Mouse (Mus musculus) kidney, embryonic 15.5 days (tissue): Measurements from ENCODE around the gene Pdzd2. TPM values are rescaled to one million over a fixed set of nuclear protein-coding genes. Genes with fewer than 3 reads are reported as not detected.
A peak's percentile ranks its signal among the peaks of the same experiment; 100 is the strongest.

Experiments used
- ATAC-seq: fragments of 200-750 bp; cut with Nextera tagmentation; replicated peaks from 2 replicates; pipeline ENCODE4 v1.8.0; 2017; ENCODE audit warnings: moderate TSS enrichment; ENCODE audit not compliant: low FRiP score
- H3K27ac ChIP-seq: fragments of 300-500 bp; sonication (generic); 2 replicates; pipeline ENCODE4 v1.5.1; 2015; ENCODE audit warnings: mild to moderate bottlenecking, inconsistent platforms
- H3K27me3 ChIP-seq: fragments of 300-500 bp; sonication (generic); 2 replicates; pipeline ENCODE4 v1.6.1; 2015; ENCODE audit warnings: inconsistent platforms
- H3K36me3 ChIP-seq: fragments of 300-500 bp; sonication (generic); 2 replicates; pipeline ENCODE4 v1.6.1; 2015; ENCODE audit warnings: inconsistent platforms
- H3K4me1 ChIP-seq: fragments of 300-500 bp; sonication (generic); 2 replicates; pipeline ENCODE4 v1.6.1; 2015; ENCODE audit warnings: inconsistent platforms
- H3K4me2 ChIP-seq: fragments of 300-500 bp; sonication (generic); 2 replicates; pipeline ENCODE4 v1.6.1; 2015; ENCODE audit warnings: moderate library complexity, mild to moderate bottlenecking, inconsistent platforms
- H3K4me3 ChIP-seq: fragments of 300-500 bp; sonication (generic); replicated peaks from 2 replicates; pipeline ENCODE4 v1.5.1; 2015; ENCODE audit warnings: mild to moderate bottlenecking, inconsistent platforms
- H3K9ac ChIP-seq: fragments of 300-500 bp; sonication (generic); 2 replicates; pipeline ENCODE4 v1.6.1; 2015; ENCODE audit warnings: mild to moderate bottlenecking, inconsistent platforms
- H3K9me3 ChIP-seq: fragments of 300-500 bp; sonication (generic); replicated peaks from 2 replicates; pipeline ENCODE4 v1.6.1; 2016; ENCODE audit warnings: inconsistent platforms
- WGBS: fragments of 180-500 bp; shearing (Covaris S2); methylation state at CpG from one replicate; pipeline ENCODE4 v1.1.7; 2015; ENCODE audit warnings: mixed read lengths; 5-methylcytosine and 5-hydroxymethylcytosine counted together
- polyA plus RNA-seq: library from polyadenylated mRNA; unstranded; fragments of >200 nt; fragmentation: Nextera tagmentation; extraction: Ambion mirVana; gene quantifications from 2 replicates; pipeline ENCODE4 v1.2.1, GENCODE M21; 2015

Pdzd2 gene
- 35.2 and 41.3 TPM in 2 replicates for polyA plus RNA-seq

- Histone ChIP-seq H3K9me3 (no peaks in the 10 kb centered on the region), H3K4me2 (peak within 1 kb of the TSS; percentile 90), H3K27me3 (peaks cover 39% of the 10 kb centered on the region), H3K36me3 (no peaks in the 10 kb centered on the region), H3K4me1 (peaks cover 22% of the 10 kb centered on the region), H3K27ac (0 out of 2 replicates have a peak within 1 kb of the TSS, but pooled peaks have one; percentile 66), H3K4me3 (peak within 1 kb of the TSS; percentile 70), H3K9ac (peak within 1 kb of the TSS; percentile 55)
- peak; percentile 99 for ATAC-seq
- under 1% methylated on average over 82 of the region's 83 CpGs for whole genome bisulfite sequencing
Observed at GRCm38 (mm10) chr15:12739277-12740247, at the start of gene Pdzd2. Gene Pdzd2 (minus strand): TSS chr15:12739924.

GRCm38 (mm10) chr15:12789406-12789867, 49.7 kb upstream of the Pdzd2 start:
- Histone ChIP-seq H3K4me1 (peaks cover 5% of the 10 kb centered on the region; the same call in 1 of the 2 replicates), H3K27ac (no peak overlapping the region), H3K4me2 (0 out of 2 replicates have a peak overlapping the region, but pooled peaks have one; percentile 21), H3K4me3 (no peak overlapping the region), H3K9me3 (no peaks in the 10 kb centered on the region), H3K36me3 (no peaks in the 10 kb centered on the region), H3K27me3 (no peaks in the 10 kb centered on the region), H3K9ac (no peak overlapping the region)
- 15% methylated on average over 10 of the region's 10 CpGs for WGBS
- 0 out of 2 replicates have a peak, but pooled peaks have one; percentile 54 for ATAC-seq

- ATAC-seq = no peak
- Histone ChIP-seq H3K4me2 (no peak overlapping the region), H3K36me3 (no peaks in the 10 kb centered on the region), H3K27ac (no peak overlapping the region), H3K9me3 (no peaks in the 10 kb centered on the region), H3K9ac (no peak overlapping the region), H3K4me1 (peaks cover 5% of the 10 kb centered on the region; the same call in 1 of the 2 replicates), H3K27me3 (no peaks in the 10 kb centered on the region), H3K4me3 (no peak overlapping the region)
- WGBS = 75% methylated on average over 5 of the region's 5 CpGs
Observed at GRCm38 (mm10) chr15:12788536-12788935, 48.8 kb upstream of the Pdzd2 start.

GRCm38 (mm10) chr15:12781729-12782326, 42.1 kb upstream of the Pdzd2 start:
- no peaks in the 10 kb centered on the region for H3K9me3 ChIP-seq
- no peak overlapping the region for H3K27ac ChIP-seq
- H3K36me3 ChIP-seq = no peaks in the 10 kb centered on the region
- H3K27me3 ChIP-seq = no peaks in the 10 kb centered on the region
- no peak for ATAC-seq
- no peak overlapping the region for H3K4me3 ChIP-seq
- H3K9ac ChIP-seq = no peak overlapping the region
- H3K4me1 ChIP-seq = no peaks in the 10 kb centered on the region
- no peak overlapping the region for H3K4me2 ChIP-seq
- 47% methylated on average over 15 of the region's 16 CpGs for WGBS

GRCm38 (mm10) chr15:12781296-12781695, 41.6 kb upstream of the Pdzd2 start:
- Histone ChIP-seq H3K27ac (no peak overlapping the region), H3K27me3 (no peaks in the 10 kb centered on the region), H3K4me1 (no peaks in the 10 kb centered on the region), H3K9ac (no peak overlapping the region), H3K36me3 (no peaks in the 10 kb centered on the region), H3K9me3 (no peaks in the 10 kb centered on the region), H3K4me2 (no peak overlapping the region), H3K4me3 (no peak overlapping the region)
- WGBS = 70% methylated on average over 6 of the region's 6 CpGs
- ATAC-seq = no peak

GRCm38 (mm10) chr15:12774149-12774753, 34.5 kb upstream of the Pdzd2 start:
- Histone ChIP-seq H3K4me2 (no peak overlapping the region), H3K27ac (no peak overlapping the region), H3K36me3 (no peaks in the 10 kb centered on the region), H3K27me3 (no peaks in the 10 kb centered on the region), H3K9me3 (0 out of 2 replicates have a peak, but pooled peaks cover 3% of the 10 kb centered on the region), H3K4me3 (no peak overlapping the region), H3K9ac (no peak overlapping the region), H3K4me1 (no peaks in the 10 kb centered on the region)
- WGBS = 74% methylated on average over 11 of the region's 11 CpGs
- ATAC-seq = no peak

- ATAC-seq = no peak
- Histone ChIP-seq H3K36me3 (no peaks in the 10 kb centered on the region), H3K27me3 (no peaks in the 10 kb centered on the region), H3K9me3 (0 out of 2 replicates have a peak, but pooled peaks cover 3% of the 10 kb centered on the region), H3K4me3 (no peak overlapping the region), H3K27ac (no peak overlapping the region), H3K9ac (no peak overlapping the region), H3K4me1 (no peaks in the 10 kb centered on the region), H3K4me2 (no peak overlapping the region)
- WGBS = 78% methylated on average over 7 of the region's 7 CpGs
Observed at GRCm38 (mm10) chr15:12770958-12771357, 31.2 kb upstream of the Pdzd2 start.

- H3K36me3 ChIP-seq = no peaks in the 10 kb centered on the region
- peaks cover 17% of the 10 kb centered on the region for H3K4me1 ChIP-seq
- H3K27me3 ChIP-seq = no peaks in the 10 kb centered on the region
- no peak overlapping the region for H3K4me2 ChIP-seq
- H3K9me3 ChIP-seq = no peaks in the 10 kb centered on the region
- no peak for ATAC-seq
- no peak overlapping the region for H3K27ac ChIP-seq
- no peak overlapping the region for H3K9ac ChIP-seq
- no peak overlapping the region for H3K4me3 ChIP-seq
- 76% methylated on average over 4 of the region's 4 CpGs for WGBS
Observed at GRCm38 (mm10) chr15:12766848-12767247, 27.1 kb upstream of the Pdzd2 start.

GRCm38 (mm10) chr15:12763147-12763546, 23.4 kb upstream of the Pdzd2 start:
- Histone ChIP-seq H3K27ac (0 out of 2 replicates have a peak overlapping the region, but pooled peaks have one; percentile 32), H3K4me2 (peak overlapping the region; percentile 27; the same call in 1 of the 2 replicates), H3K9ac (no peak overlapping the region), H3K27me3 (no peaks in the 10 kb centered on the region), H3K9me3 (no peaks in the 10 kb centered on the region), H3K36me3 (no peaks in the 10 kb centered on the region), H3K4me1 (peaks cover 17% of the 10 kb centered on the region), H3K4me3 (no peak overlapping the region)
- 39% methylated on average over 10 of the region's 10 CpGs for WGBS
- peak; percentile 75 for ATAC-seq

GRCm38 (mm10) chr15:12762258-12762913, 22.7 kb upstream of the Pdzd2 start:
- Histone ChIP-seq H3K9me3 (no peaks in the 10 kb centered on the region), H3K27me3 (no peaks in the 10 kb centered on the region), H3K4me2 (no peak overlapping the region), H3K36me3 (no peaks in the 10 kb centered on the region), H3K4me3 (no peak overlapping the region), H3K9ac (no peak overlapping the region), H3K27ac (no peak overlapping the region), H3K4me1 (peaks cover 17% of the 10 kb centered on the region)
- ATAC-seq = peak; percentile 76
- WGBS = 49% methylated on average over 11 of the region's 11 CpGs

- Histone ChIP-seq H3K27me3 (no peaks in the 10 kb centered on the region), H3K36me3 (no peaks in the 10 kb centered on the region), H3K27ac (no peak overlapping the region), H3K9ac (no peak overlapping the region), H3K4me2 (no peak overlapping the region), H3K9me3 (no peaks in the 10 kb centered on the region), H3K4me1 (peaks cover 17% of the 10 kb centered on the region), H3K4me3 (no peak overlapping the region)
- ATAC-seq = no peak
- 90% methylated on average over 6 of the region's 6 CpGs for WGBS
Observed at GRCm38 (mm10) chr15:12760747-12761146, 21.0 kb upstream of the Pdzd2 start.
